Mouse (Mus musculus) neural tube, embryonic 11.5 days (tissue): ENCODE measurements around the gene Hadhb. TPM values are rescaled to one million over a fixed set of nuclear protein-coding genes. Genes with fewer than 3 reads are reported as not detected.

ENCODE experiments used
- ATAC-seq: fragments of 200-750 bp; cut with Nextera tagmentation; 2 replicates; pipeline ENCODE4 v1.8.0; 2017; ENCODE audit warnings: moderate number of reproducible peaks, mild to moderate bottlenecking, moderate TSS enrichment, moderate library complexity; ENCODE audit not compliant: insufficient read depth, low FRiP score, low TSS enrichment
- DNase-seq: peaks from one replicate; pipeline ENCODE4 v3.0.0-alpha.2; 2015; ENCODE audit warnings: low spot score
- H3K27ac ChIP-seq: fragments of 300-500 bp; sonication (generic); 2 replicates; pipeline ENCODE4 v1.5.1; 2014; ENCODE audit warnings: low read depth, mild to moderate bottlenecking, low read length
- H3K27me3 ChIP-seq: fragments of 300-500 bp; sonication (generic); 2 replicates; pipeline ENCODE4 v1.6.1; 2014; ENCODE audit warnings: mild to moderate bottlenecking, low read length, mixed read lengths; ENCODE audit not compliant: control insufficient read depth, insufficient read depth
- H3K36me3 ChIP-seq: fragments of 300-500 bp; sonication (generic); 2 replicates; pipeline ENCODE4 v1.6.1; 2014; ENCODE audit warnings: mild to moderate bottlenecking, low read length, moderate library complexity, mixed read lengths; ENCODE audit not compliant: control insufficient read depth, insufficient read depth
- H3K4me1 ChIP-seq: fragments of 300-500 bp; sonication (generic); 2 replicates; pipeline ENCODE4 v1.6.1; 2014; ENCODE audit warnings: low read length, mixed read lengths; ENCODE audit not compliant: control insufficient read depth, insufficient read depth
- H3K4me2 ChIP-seq: fragments of 300-500 bp; sonication (generic); 2 replicates; pipeline ENCODE4 v1.6.1; 2014; ENCODE audit warnings: low read depth, mild to moderate bottlenecking, moderate library complexity
- H3K4me3 ChIP-seq: fragments of 300-500 bp; sonication (generic); 2 replicates; pipeline ENCODE4 v1.5.1; 2014; ENCODE audit warnings: low read depth, low read length
- H3K9ac ChIP-seq: fragments of 300-500 bp; sonication (generic); 2 replicates; pipeline ENCODE4 v1.6.1; 2014; ENCODE audit warnings: mild to moderate bottlenecking, low read length
- H3K9me3 ChIP-seq: fragments of 300-500 bp; sonication (generic); 2 replicates; pipeline ENCODE4 v1.6.1; 2016; ENCODE audit warnings: low read length; ENCODE audit not compliant: control insufficient read depth
- WGBS: fragments of 180-500 bp; shearing (Covaris S2); extraction: QIAGEN DNeasy Blood & Tissue Kit; methylation state at CpG from one replicate; pipeline ENCODE4 v1.1.7; 2014; 5-methylcytosine and 5-hydroxymethylcytosine counted together
- polyA plus RNA-seq: library from polyadenylated mRNA; unstranded; fragments of >200 nt; fragmentation: Nextera tagmentation; extraction: Ambion mirVana; gene quantifications from 2 replicates; pipeline ENCODE4 v1.2.1, GENCODE M21; 2014

Hadhb gene
- polyA plus RNA-seq, 1 experiment from 2014 or later = 108 TPM

DNA sequence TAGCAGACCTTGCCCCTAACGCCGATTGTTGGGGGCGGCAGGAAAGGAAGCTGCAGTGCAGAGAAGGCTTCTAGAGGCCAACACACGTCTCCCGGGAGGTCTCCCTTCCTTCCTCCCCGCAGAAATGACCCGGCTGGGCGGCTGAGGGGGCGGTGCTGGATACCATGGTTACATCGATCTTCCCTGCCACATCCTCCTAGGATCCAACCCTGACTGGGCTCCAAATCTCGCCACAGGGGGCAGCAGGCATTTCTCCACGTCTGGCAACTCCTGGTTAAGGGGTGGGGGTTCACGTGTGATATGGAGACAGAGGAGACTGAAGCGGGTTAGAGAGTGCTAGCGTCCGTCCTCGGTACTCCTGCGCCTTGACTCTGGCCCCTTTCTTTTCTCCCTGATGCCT lies 43.9 kb upstream of the Hadhb start:
- Histone ChIP-seq H3K9me3 (no peaks in the 10 kb centered on the region), H3K4me3 (peak overlapping the region; percentile 9), H3K27me3 (peaks cover 21% of the 10 kb centered on the region), H3K9ac (peak overlapping the region; percentile 40; the same call in 1 of the 2 replicates), H3K36me3 (no peaks in the 10 kb centered on the region), H3K4me1 (peaks cover 42% of the 10 kb centered on the region), H3K4me2 (peak overlapping the region; percentile 40), H3K27ac (peak overlapping the region; percentile 34)
- DNase-seq (peak; percentile 85), ATAC-seq (peak; percentile 14; the same call in 1 of the 2 replicates)
- WGBS = 1% methylated on average over 18 of the region's 18 CpGs

DNA sequence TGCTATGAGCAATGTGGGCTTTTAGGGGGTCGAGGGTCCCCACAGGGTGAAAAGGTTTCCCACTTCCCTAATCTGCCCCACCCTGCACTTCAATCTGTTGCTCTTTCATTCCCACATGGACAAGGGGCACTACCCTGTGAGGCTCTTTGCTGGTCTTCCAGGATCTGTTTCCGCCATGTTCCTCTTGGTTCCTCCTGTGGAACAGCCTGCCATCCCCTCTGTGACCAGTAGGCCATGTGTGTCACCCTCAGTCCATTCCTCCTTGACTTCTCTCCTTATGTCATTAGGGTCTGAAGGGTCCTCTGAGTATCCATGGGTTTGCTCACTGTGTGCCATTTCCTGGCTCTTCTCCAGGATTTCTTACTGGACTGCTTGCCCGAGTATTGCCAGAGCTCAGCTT lies 43.3 kb upstream of the Hadhb start:
- 72% methylated on average over 3 of the region's 3 CpGs for WGBS
- Histone ChIP-seq H3K9me3 (no peaks in the 10 kb centered on the region), H3K4me2 (peak overlapping the region; percentile 40), H3K27ac (no peak overlapping the region), H3K27me3 (peaks cover 17% of the 10 kb centered on the region), H3K4me3 (no peak overlapping the region), H3K36me3 (no peaks in the 10 kb centered on the region), H3K9ac (no peak overlapping the region), H3K4me1 (peaks cover 36% of the 10 kb centered on the region)
- DNase-seq (no peak), ATAC-seq (no peak)

DNA sequence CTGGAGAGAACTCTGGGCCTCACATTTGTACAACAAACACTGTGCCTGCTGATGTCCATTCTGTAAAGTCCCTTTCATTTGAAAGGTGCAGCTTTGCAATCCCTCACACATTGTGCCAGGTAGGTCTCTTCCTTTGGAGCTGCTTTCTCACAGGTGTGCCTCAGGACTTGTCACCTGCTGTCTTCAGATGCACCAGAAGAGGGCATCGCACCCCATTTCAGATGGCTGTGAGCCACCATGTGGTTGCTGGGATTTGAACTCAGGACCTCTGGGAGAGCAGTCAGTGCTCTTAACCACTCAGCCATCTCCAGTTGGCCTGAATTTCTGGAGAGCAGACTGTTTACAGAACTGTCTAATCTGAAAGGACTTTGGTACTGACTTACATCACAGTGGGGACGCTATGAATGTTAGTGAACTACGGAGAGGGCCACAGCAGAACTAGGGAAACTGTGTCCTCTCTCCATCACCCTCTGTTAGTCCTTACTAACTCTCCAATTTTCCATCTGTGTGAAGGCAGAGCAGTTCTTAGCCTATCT lies 42.4 kb upstream of the Hadhb start:
- WGBS = 85% methylated on average over 3 of the region's 3 CpGs
- Histone ChIP-seq H3K9ac (no peak overlapping the region), H3K9me3 (no peaks in the 10 kb centered on the region), H3K36me3 (0 out of 2 replicates have a peak, but pooled peaks cover 2% of the 10 kb centered on the region), H3K4me2 (no peak overlapping the region), H3K27ac (no peak overlapping the region), H3K27me3 (peaks cover 16% of the 10 kb centered on the region), H3K4me1 (peaks cover 28% of the 10 kb centered on the region), H3K4me3 (no peak overlapping the region)
- no peak for ATAC-seq
- no peak for DNase-seq

DNA sequence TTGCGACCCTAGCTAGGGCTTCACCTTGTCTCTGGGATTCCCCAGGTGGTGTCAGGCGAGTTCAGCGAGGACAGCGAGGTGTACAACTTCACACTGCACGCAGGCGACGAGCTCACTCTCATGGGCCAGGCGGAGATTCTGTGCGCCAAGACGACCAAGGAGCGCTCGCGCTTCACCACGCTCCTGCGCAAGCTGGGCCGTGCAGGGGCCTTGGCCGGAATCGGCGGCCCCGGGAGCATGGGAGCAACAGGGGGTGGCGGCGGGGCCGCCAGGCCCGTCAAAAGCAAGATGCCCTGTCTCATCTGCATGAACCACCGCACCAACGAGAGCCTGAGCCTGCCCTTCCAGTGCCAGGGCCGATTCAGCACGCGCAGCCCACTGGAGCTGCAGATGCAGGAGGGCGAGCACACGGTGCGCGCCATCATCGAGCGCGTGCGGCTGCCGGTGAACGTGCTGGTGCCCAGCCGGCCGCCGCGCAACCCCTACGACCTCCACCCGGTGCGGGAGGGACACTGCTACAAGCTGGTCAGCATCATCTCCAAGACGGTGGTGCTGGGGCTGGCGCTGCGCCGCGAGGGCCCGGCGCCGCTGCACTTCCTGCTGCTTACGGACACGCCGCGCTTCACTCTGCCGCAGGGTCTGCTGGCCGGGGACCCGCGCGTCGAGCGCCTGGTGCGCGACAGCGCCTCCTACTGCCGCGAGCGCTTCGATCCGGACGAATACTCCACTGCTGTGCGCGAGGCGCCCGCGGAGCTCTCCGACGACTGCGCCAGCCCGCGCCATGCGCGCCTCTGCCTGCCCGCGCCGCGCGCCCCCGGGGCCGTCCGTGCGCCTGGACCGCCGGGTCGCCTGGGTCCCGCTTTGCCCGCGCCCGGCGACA lies 40.9 kb upstream of the Hadhb start:
- WGBS = under 1% methylated on average over 103 of the region's 103 CpGs
- Histone ChIP-seq H3K27ac (no peak overlapping the region), H3K36me3 (0 out of 2 replicates have a peak, but pooled peaks cover 2% of the 10 kb centered on the region)

DNA sequence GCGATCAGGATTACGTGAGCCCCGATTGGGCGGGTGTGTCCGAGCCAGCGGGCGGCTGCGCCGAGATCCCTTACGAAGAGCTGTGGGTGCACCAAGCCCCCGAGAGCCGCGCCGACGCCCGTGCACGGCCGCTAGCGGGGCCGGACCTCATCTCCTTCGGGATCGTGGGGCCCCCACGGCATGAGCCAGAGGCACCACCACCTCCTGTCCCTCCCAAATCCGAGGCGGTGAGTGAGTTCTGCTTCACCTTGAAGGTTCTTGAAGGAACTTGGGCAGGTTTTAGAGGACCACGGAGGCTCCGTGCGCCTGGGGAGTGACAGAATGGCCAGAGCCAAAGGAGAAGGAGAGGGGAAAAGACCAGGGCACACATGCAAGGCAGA lies 40.3 kb upstream of the Hadhb start:
- Histone ChIP-seq H3K9me3 (no peaks in the 10 kb centered on the region), H3K4me1 (peaks cover 19% of the 10 kb centered on the region), H3K27me3 (peaks cover 16% of the 10 kb centered on the region), H3K36me3 (peaks cover 6% of the 10 kb centered on the region; the same call in 1 of the 2 replicates), H3K9ac (peak overlapping the region; percentile 11), H3K27ac (no peak overlapping the region), H3K4me3 (peak overlapping the region; percentile 42), H3K4me2 (peak overlapping the region; percentile 83)
- WGBS = 1% methylated on average over 28 of the region's 28 CpGs
- ATAC-seq (no peak), DNase-seq (peak; percentile 31)

More for the DNA sequence above, 40.9 kb upstream of the Hadhb start:
- peaks cover 21% of the 10 kb centered on the region for H3K4me1 ChIP-seq
- H3K4me3 ChIP-seq = peak overlapping the region; percentile 42
- H3K9ac ChIP-seq = peak overlapping the region; percentile 64
- peak overlapping the region; percentile 83 for H3K4me2 ChIP-seq
- peak; percentile 91 for DNase-seq
- peak; percentile 62; the same call in 1 of the 2 replicates for ATAC-seq
- H3K27me3 ChIP-seq = peaks cover 16% of the 10 kb centered on the region
- no peaks in the 10 kb centered on the region for H3K9me3 ChIP-seq

DNA sequence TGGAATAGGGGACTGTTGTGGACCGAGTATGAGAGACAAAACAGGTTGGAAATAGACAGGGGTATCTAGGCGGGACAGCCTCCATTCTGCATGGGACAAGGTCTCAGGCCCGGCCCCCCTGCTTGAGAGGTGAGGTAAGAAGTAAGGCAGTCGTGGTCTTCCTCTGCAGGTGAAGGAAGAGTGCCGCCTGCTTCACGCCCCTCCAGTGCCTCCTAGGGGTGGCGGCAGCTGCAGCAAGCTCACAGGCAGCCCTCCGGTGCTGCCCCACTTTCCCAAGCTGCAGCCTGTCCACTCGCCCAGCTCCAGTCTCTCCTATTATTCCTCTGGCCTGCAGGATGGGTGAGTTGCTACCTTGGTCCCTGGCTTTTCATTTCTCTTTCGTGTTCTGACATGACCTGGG lies 39.3 kb upstream of the Hadhb start:
- Histone ChIP-seq H3K9ac (no peak overlapping the region), H3K9me3 (no peaks in the 10 kb centered on the region), H3K4me1 (peaks cover 10% of the 10 kb centered on the region), H3K27me3 (peaks cover 16% of the 10 kb centered on the region), H3K4me3 (no peak overlapping the region), H3K27ac (no peak overlapping the region), H3K36me3 (peaks cover 15% of the 10 kb centered on the region), H3K4me2 (no peak overlapping the region)
- ATAC-seq = no peak
- DNase-seq = peak; percentile 40
- WGBS = 22% methylated on average over 10 of the region's 10 CpGs

DNA sequence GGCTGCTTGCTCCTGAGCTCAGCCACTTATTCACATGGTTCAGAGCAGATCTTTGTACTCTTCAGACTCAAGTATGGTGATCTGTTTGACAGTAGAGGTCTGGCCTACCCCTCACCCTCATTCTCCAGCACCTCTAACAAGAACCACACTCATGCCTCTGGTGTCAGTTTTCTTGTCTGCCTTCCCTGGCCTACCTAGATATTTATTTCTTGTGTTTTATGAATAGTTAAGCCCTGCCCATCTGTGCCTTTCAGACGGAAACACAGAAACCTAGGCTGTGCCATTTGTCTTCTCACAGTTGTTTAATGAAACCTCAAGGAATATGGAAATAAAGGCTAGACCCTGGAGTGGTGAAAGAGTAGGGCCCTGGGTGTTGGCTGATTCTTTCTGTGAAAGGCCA lies 37.0 kb upstream of the Hadhb start:
- no peak for DNase-seq
- H3K36me3 ChIP-seq = peaks cover 17% of the 10 kb centered on the region
- no peaks in the 10 kb centered on the region for H3K9me3 ChIP-seq
- 86% methylated on average over 1 of the region's 1 CpGs for WGBS
- H3K4me1 ChIP-seq = no peaks in the 10 kb centered on the region
- no peak for ATAC-seq
- H3K4me2 ChIP-seq = no peak overlapping the region
- H3K27ac ChIP-seq = no peak overlapping the region
- H3K9ac ChIP-seq = no peak overlapping the region
- H3K4me3 ChIP-seq = no peak overlapping the region
- H3K27me3 ChIP-seq = peaks cover 12% of the 10 kb centered on the region

DNA sequence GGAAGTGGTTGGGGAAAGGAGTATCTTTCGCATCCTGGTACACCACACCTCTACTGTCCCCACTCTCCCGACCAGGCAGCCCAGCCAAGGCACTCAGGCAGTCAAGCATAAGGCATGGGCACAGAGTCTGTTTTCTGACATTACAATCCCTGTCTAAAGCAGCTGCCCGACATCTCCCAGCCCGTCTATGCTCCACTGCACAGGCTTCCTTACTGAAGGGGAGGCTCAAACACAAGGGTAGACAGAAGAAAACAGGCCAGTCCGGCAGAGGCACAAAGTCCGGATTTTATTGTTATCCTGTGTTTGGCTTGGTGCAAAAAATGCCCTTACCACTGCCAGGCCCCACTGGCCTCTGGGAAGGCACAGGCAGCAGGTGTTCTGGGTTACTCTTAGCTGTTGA lies 35.9 kb upstream of the Hadhb start:
- Histone ChIP-seq H3K4me3 (no peak overlapping the region), H3K4me2 (no peak overlapping the region), H3K36me3 (peaks cover 17% of the 10 kb centered on the region), H3K27me3 (peaks cover 4% of the 10 kb centered on the region), H3K4me1 (no peaks in the 10 kb centered on the region), H3K27ac (no peak overlapping the region), H3K9me3 (no peaks in the 10 kb centered on the region), H3K9ac (no peak overlapping the region)
- ATAC-seq (no peak), DNase-seq (no peak)
- WGBS = 94% methylated on average over 6 of the region's 6 CpGs
